Mouse (Mus musculus) thymus, postnatal 25 days (tissue): Measurements from ENCODE around the gene Rps4x.

Experiments used
- DNase-seq: peaks from one replicate; pipeline ENCODE4 v3.0.0; 2022

Rps4x gene

GRCm38 (mm10) chrX:102188712-102189497 lies at the start of gene Rps4x:
Gene Rps4x, minus strand, starts transcription at chrX:102189394.
- DNase-seq, result peak; percentile 84

GRCm38 (mm10) chrX:102219126-102219525 lies 29.9 kb upstream of the Rps4x start:
- DNase-seq, result peak; percentile 48

- DNase-seq, result peak; percentile 45
These were observed 26.2 kb upstream of the Rps4x start for GRCm38 (mm10) chrX:102215356-102215755.

GRCm38 (mm10) chrX:102190840-102191239 lies 1.6 kb upstream of the Rps4x start:
- no peak for DNase-seq

GRCm38 (mm10) chrX:102189581-102189980 lies 387 bp upstream of the Rps4x start:
- no peak for DNase-seq

GRCm38 (mm10) chrX:102187023-102187699 lies 2.0 kb downstream of the Rps4x start:
- DNase-seq, result no peak

GRCm38 (mm10) chrX:102182575-102182974 lies 6.6 kb downstream of the Rps4x start:
- no peak for DNase-seq

- DNase-seq, result no peak
These were observed 13.5 kb downstream of the Rps4x start for GRCm38 (mm10) chrX:102175538-102176287.

GRCm38 (mm10) chrX:102170900-102171299 lies 18.3 kb downstream of the Rps4x start:
- DNase-seq, result no peak

- no peak for DNase-seq
These were observed 19.1 kb downstream of the Rps4x start for GRCm38 (mm10) chrX:102170135-102170534.

- DNase-seq, result no peak
These were observed 19.5 kb downstream of the Rps4x start for GRCm38 (mm10) chrX:102169724-102170123.

GRCm38 (mm10) chrX:102166986-102167385 lies 22.2 kb downstream of the Rps4x start:
- no peak for DNase-seq

- no peak for DNase-seq
These were observed 22.7 kb downstream of the Rps4x start for GRCm38 (mm10) chrX:102166521-102166920.

GRCm38 (mm10) chrX:102163529-102163928 lies 25.7 kb downstream of the Rps4x start:
- DNase-seq, result no peak

GRCm38 (mm10) chrX:102163096-102163495 lies 26.1 kb downstream of the Rps4x start:
- DNase-seq, result no peak

- DNase-seq, result no peak
These were observed 28.7 kb downstream of the Rps4x start for GRCm38 (mm10) chrX:102160528-102160927.

GRCm38 (mm10) chrX:102159778-102160177 lies 29.4 kb downstream of the Rps4x start:
- peak; percentile 41 for DNase-seq

GRCm38 (mm10) chrX:102157423-102157791 lies 31.8 kb downstream of the Rps4x start:
- no peak for DNase-seq

GRCm38 (mm10) chrX:102156618-102157422 lies 32.4 kb downstream of the Rps4x start, which contains the start of gene Ercc6l:
Gene Ercc6l, minus strand, starts transcription at chrX:102157091.
- peak; percentile 89 for DNase-seq

- DNase-seq, result no peak
These were observed 48.0 kb downstream of the Rps4x start for GRCm38 (mm10) chrX:102141157-102141556.
